Mouse (Mus musculus): ENCODE data around the gene Tnfrsf1a. TPM values are rescaled to one million over a fixed set of nuclear protein-coding genes. Genes with fewer than 3 reads are reported as not detected.

The Tnfrsf1a gene
- polyA plus RNA-seq, 1 experiment from 2014 or later = 12.1 TPM

DNA sequence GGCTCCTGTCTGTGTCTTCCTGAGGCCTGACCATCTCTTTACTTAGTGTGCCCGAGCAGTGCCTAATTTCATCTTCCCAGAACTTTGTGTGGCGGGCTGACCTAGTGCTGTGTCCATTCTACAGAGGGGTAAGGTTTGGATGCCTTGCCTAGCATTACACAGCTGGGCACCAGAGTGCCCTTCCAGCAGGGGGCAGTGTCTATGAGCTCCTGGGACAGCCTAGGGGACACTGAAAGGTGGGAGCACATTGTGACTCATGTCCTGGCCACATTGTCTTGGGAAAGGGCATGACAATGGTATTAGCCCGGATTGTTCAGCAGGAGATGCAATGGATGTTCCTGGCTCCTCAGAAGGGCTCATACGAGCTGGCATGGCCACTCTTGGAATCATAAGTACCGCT, 20.9 kb upstream of the Tnfrsf1a start:
- no peak for ATAC-seq
- WGBS = 82% methylated on average over 5 of the region's 5 CpGs
- H3K4me2 ChIP-seq (replicated peaks) = no peak overlapping the region
- H3K4me3 ChIP-seq (replicated peaks) = no peak overlapping the region
- H3K27ac ChIP-seq = no peak overlapping the region
- peaks cover 8% of the 10 kb centered on the region; the same call in 1 of the 2 replicates for H3K27me3 ChIP-seq
- no peaks in the 10 kb centered on the region for H3K36me3 ChIP-seq
- H3K9ac ChIP-seq (replicated peaks) = no peak overlapping the region
- peaks cover 6% of the 10 kb centered on the region; the same call in 1 of the 2 replicates for H3K4me1 ChIP-seq (replicated peaks)
- no peaks in the 10 kb centered on the region for H3K9me3 ChIP-seq

DNA sequence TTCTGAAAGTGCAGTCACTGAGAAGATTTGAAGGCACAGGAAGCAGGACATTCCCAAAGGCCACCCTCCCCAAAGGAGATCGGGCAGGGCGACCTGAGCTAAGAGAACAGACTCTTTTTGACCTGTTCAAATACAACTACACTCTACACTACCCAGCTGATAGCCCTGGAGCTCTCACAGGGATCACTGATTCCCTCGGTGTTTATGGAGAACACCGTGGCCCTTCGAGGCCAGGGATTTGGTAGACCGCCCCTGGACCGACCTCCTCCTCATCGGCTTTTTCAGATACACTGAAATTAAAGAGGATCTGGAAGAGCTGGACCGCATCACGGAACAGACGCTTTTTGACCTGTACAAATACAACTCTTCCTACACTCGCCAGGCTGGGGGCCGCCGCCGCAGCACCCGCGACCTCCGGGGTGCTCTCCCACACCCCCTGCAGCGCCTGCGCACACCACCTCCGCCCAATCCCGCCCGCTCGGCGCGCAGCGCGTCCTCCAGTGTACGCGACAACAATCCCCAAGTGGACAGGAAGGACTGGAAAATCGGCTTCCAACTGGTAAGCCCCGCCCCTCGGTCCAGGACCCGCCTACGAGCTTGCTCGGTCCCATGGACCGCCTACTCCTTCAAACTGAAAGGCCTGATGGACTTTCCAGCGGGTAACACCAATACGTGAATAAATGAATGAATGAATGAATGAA, 18.4 kb upstream of the Tnfrsf1a start:
- Histone ChIP-seq H3K9me3 (no peaks in the 10 kb centered on the region), H3K4me1 (replicated peaks) (peaks cover 6% of the 10 kb centered on the region; the same call in 1 of the 2 replicates), H3K36me3 (no peaks in the 10 kb centered on the region), H3K4me2 (replicated peaks) (peak overlapping the region; percentile 84), H3K27me3 (peaks cover 5% of the 10 kb centered on the region; the same call in 1 of the 2 replicates), H3K9ac (replicated peaks) (peak overlapping the region; percentile 71), H3K27ac (no peak overlapping the region), H3K4me3 (replicated peaks) (peak overlapping the region; percentile 53)
- WGBS = 1% methylated on average over 39 of the region's 39 CpGs
- ATAC-seq = peak; percentile 86

DNA sequence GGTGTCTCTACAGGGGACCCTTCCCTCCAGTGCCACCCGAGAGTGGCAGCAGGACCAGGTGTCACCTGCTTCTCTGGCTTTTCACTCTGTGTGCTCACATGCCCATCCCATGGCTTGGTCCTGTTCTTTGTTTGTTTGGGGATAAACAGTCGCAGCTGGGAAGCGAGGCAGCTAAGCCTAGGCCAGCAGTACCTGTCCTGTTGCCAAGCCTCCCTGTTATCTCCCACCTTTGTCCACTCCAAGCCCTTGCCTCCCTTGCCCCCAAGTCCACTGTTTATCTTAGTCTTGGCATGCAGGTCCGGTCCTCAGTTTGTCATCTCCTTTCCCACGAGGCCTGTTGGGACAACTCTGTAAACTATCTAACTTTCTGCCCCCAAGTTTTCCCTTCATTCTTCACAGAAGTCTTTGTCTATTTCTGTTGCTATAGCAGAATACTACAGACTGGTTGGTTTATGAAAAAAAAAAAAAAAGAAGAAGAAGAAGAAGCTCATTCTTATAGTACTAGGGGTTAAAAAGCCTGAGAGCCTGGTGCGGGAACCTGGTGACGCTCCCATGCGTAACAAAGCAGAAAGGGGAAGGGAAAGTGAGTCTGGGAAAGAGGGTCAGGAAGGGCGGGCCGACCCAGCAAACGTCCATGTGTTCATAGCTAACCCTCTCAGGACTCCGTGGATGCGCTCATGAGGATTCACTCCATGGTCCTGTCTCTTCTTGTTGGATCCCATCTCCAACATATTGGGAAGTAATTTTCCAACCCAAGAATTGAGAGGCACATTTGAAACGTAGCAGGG, 15.9 kb upstream of the Tnfrsf1a start:
- no peaks in the 10 kb centered on the region for H3K9me3 ChIP-seq
- no peak overlapping the region for H3K9ac ChIP-seq (replicated peaks)
- H3K4me2 ChIP-seq (replicated peaks) = no peak overlapping the region
- no peaks in the 10 kb centered on the region for H3K36me3 ChIP-seq
- peaks cover 6% of the 10 kb centered on the region; the same call in 1 of the 2 replicates for H3K4me1 ChIP-seq (replicated peaks)
- peaks cover 5% of the 10 kb centered on the region; the same call in 1 of the 2 replicates for H3K27me3 ChIP-seq
- WGBS = 77% methylated on average over 14 of the region's 14 CpGs
- H3K27ac ChIP-seq = no peak overlapping the region
- no peak for ATAC-seq
- H3K4me3 ChIP-seq (replicated peaks) = no peak overlapping the region

DNA sequence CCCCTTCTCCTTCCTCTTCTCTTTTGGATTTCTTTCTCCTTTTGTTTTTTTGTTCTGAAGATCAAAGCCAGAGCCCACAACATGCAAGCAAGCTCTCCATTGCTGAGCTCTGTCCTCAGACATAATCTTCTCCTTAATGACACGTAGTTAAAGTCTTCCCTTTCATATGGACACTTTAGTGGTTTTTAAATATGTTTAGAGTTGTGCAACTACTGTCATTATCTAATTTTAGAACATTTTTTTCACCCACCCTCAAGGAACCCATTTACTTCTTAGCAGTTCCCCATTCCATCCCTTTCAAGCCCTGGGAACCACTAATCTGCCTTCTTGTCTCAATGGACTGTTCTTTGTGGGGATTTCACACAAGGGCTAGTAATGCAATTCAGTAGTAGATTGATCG, 14.8 kb upstream of the Tnfrsf1a start:
- 53% methylated on average over 2 of the region's 2 CpGs for WGBS
- H3K4me2 ChIP-seq (replicated peaks) = no peak overlapping the region
- H3K36me3 ChIP-seq = no peaks in the 10 kb centered on the region

DNA sequence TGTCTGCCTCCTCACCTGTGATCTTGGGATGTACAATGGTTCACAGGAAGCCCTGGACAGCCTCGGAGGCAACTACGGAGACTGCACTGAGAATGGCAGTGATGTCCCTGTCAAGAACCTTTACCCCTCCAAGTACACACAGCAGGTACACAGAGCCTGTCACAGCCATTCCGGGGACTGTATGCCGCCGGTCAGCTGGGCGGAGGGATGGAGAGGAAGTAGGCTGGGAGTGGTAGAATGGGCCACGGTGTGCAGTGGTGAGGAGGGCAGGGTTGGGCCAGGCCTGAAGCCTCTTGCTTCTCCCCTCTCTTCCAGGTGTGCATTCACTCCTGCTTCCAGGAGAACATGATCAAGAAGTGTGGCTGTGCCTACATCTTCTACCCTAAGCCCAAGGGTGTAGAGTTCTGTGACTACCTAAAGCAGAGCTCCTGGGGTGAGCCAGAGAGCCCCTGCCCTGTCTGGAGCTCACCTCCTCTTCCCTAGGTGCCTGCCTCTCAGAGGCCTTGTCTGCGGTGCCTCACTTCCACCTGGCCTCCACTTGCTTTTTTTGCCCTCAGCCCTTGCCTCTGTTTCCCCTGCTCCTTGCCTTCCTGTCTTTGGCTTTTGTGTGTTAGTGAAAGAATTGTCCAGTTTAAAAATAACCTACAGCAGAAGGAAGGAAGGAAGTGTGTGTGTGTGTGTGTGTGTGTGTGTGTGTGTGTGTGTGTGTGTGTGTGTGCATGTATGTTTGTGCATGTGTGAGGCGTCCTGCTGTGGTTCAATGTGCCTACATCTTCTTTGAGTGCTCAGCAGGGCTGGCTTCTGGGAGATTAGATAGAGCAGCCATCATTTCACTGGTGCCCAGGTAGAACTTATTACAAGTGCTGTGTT, 10.1 kb upstream of the Tnfrsf1a start:
- H3K4me3 ChIP-seq (replicated peaks) = no peak overlapping the region
- WGBS = 77% methylated on average over 9 of the region's 9 CpGs
- H3K4me1 ChIP-seq (replicated peaks) = no peaks in the 10 kb centered on the region
- H3K4me2 ChIP-seq (replicated peaks) = no peak overlapping the region
- H3K27me3 ChIP-seq = no peaks in the 10 kb centered on the region
- H3K9me3 ChIP-seq = no peaks in the 10 kb centered on the region
- ATAC-seq = no peak
- no peak overlapping the region for H3K27ac ChIP-seq
- H3K36me3 ChIP-seq = no peaks in the 10 kb centered on the region
- H3K9ac ChIP-seq (replicated peaks) = no peak overlapping the region

More for the DNA sequence above, 14.8 kb upstream of the Tnfrsf1a start:
- H3K9me3 ChIP-seq = no peaks in the 10 kb centered on the region
- peaks cover 6% of the 10 kb centered on the region; the same call in 1 of the 2 replicates for H3K4me1 ChIP-seq (replicated peaks)
- H3K27me3 ChIP-seq = peaks cover 5% of the 10 kb centered on the region; the same call in 1 of the 2 replicates
- no peak overlapping the region for H3K4me3 ChIP-seq (replicated peaks)
- ATAC-seq = no peak
- no peak overlapping the region for H3K27ac ChIP-seq
- no peak overlapping the region for H3K9ac ChIP-seq (replicated peaks)

DNA sequence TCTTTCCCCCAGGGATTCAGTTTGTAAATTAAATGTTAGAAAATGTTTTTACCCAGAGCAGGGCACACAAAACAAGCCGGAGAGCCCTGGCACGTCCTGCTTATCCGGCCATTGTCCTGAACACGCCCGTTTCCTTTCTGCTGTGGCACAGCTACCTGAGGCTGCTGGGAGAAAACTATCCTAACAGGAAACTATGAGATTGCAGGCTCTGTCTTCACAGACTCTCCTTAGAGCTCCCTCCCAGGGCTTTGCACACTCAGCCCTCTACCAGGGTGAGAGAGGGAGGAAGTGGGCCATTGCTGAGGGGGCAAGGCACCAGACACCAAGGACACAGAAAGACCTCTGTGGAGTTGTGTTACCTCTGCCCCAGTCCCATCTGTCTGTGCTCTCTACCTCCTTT, 8.9 kb upstream of the Tnfrsf1a start:
- H3K4me2 ChIP-seq (replicated peaks) = no peak overlapping the region
- ATAC-seq = no peak
- no peak overlapping the region; the same call in 1 of the 2 replicates for H3K27ac ChIP-seq

DNA sequence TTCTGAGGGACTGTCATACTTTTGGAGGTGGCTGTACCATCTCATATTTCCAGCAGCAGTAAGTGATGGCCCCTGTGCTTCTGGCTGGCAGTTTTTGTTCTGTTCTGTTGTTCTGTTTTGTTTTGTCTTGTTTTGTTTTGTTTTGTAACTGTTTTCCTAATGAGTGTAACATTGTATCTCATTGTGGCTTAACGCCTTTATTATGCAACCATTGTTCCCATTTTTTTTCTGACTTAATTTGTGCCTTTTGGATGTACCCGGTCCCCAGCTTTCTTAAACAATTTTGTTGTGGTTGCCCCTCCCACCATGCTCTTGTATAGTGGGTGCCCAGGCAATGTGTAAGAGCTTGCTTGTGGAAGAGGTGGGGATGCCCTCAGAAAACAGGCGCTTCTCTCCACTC, 7.0 kb upstream of the Tnfrsf1a start:
- no peaks in the 10 kb centered on the region for H3K9me3 ChIP-seq

More for the DNA sequence above, 8.9 kb upstream of the Tnfrsf1a start:
- no peak overlapping the region for H3K4me3 ChIP-seq (replicated peaks)
- H3K9ac ChIP-seq (replicated peaks) = no peak overlapping the region
- H3K4me1 ChIP-seq (replicated peaks) = no peaks in the 10 kb centered on the region
- H3K36me3 ChIP-seq = no peaks in the 10 kb centered on the region
- no peaks in the 10 kb centered on the region for H3K27me3 ChIP-seq
- H3K9me3 ChIP-seq = no peaks in the 10 kb centered on the region
- 81% methylated on average over 5 of the region's 5 CpGs for WGBS

DNA sequence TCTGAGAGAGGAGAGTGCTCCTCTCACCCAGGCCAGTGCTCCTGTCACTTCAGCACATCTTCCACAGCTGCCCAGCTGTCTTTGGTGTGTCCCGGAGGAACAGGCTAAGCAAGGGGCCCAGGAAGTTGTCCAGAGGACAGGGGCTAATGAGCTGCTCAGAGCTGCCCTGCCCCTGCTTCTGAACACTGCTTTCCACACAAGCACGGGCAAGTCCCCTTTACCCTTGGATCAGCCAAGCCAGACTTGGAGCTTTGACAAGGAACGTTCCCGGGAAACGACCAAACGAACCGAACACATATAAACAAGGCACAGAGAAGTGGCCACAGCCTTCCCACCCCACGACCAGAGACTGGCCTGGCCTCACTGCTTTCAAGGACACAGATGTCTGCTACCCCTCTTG, 5.1 kb upstream of the Tnfrsf1a start:
- Histone ChIP-seq H3K27me3 (peaks cover 10% of the 10 kb centered on the region), H3K4me1 (replicated peaks) (peaks cover 3% of the 10 kb centered on the region), H3K4me2 (replicated peaks) (no peak overlapping the region), H3K27ac (no peak overlapping the region), H3K4me3 (replicated peaks) (no peak overlapping the region), H3K9me3 (no peaks in the 10 kb centered on the region), H3K36me3 (no peaks in the 10 kb centered on the region), H3K9ac (replicated peaks) (no peak overlapping the region)
- 60% methylated on average over 8 of the region's 8 CpGs for WGBS
- no peak for ATAC-seq

More for the DNA sequence above, 7.0 kb upstream of the Tnfrsf1a start:
- no peak overlapping the region for H3K4me2 ChIP-seq (replicated peaks)
- no peak overlapping the region for H3K27ac ChIP-seq
- H3K4me1 ChIP-seq (replicated peaks) = no peaks in the 10 kb centered on the region
- no peak overlapping the region for H3K9ac ChIP-seq (replicated peaks)
- H3K36me3 ChIP-seq = no peaks in the 10 kb centered on the region
- WGBS = 61% methylated on average over 3 of the region's 3 CpGs
- no peaks in the 10 kb centered on the region for H3K27me3 ChIP-seq
- no peak overlapping the region for H3K4me3 ChIP-seq (replicated peaks)
- no peak for ATAC-seq

DNA sequence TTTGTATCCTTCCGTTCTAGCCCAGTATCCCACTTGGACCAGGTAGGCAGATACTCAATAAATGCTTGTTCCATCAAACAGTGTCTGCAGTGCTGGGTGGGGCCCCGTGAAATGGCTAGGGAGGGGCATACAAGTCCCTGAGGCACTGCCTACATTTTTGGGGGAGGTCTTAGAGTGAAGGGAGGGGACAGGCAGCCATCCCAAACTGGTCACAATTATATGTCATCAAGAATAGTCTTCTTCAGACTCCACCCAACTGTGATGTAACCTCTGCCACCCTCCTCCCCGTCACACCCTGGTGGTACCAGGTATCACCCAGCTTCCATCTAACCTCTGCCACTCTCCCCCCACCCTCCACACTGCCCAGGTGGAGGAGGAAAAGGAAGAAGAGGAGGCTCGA, 4.3 kb upstream of the Tnfrsf1a start:
- Histone ChIP-seq H3K9me3 (no peaks in the 10 kb centered on the region), H3K36me3 (no peaks in the 10 kb centered on the region), H3K4me3 (replicated peaks) (no peak overlapping the region), H3K27me3 (peaks cover 11% of the 10 kb centered on the region), H3K4me1 (replicated peaks) (peaks cover 11% of the 10 kb centered on the region), H3K9ac (replicated peaks) (no peak overlapping the region), H3K27ac (no peak overlapping the region), H3K4me2 (replicated peaks) (no peak overlapping the region)
- WGBS = 63% methylated on average over 4 of the region's 4 CpGs
- ATAC-seq = no peak

DNA sequence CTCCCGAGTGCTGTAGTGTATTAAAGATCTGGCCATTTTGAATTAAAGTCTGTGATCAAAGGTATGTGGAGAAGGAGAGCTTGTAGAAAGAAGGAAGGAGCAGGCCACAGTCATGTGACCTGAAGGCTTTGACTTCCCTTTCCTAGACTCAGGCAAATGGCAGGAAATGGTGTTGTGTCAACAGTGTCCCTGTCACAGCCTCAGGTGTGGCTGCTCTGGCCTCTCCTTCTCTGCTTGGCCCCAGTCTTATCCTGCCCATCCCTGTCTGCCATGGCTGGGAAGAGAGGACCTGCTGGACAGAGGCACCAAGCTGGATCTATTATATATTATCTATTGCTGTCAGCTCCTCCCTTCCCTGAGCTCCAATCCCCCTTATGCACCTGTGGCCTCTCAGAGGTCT, 3.5 kb upstream of the Tnfrsf1a start:
- H3K4me2 ChIP-seq (replicated peaks) = no peak overlapping the region
- ATAC-seq = no peak
- H3K27ac ChIP-seq = no peak overlapping the region
- WGBS = 59% methylated on average over 1 of the region's 1 CpGs
- H3K27me3 ChIP-seq = peaks cover 11% of the 10 kb centered on the region
- no peak overlapping the region for H3K9ac ChIP-seq (replicated peaks)
- peaks cover 18% of the 10 kb centered on the region for H3K4me1 ChIP-seq (replicated peaks)
- H3K4me3 ChIP-seq (replicated peaks) = no peak overlapping the region
- no peaks in the 10 kb centered on the region for H3K9me3 ChIP-seq
- no peaks in the 10 kb centered on the region for H3K36me3 ChIP-seq

DNA sequence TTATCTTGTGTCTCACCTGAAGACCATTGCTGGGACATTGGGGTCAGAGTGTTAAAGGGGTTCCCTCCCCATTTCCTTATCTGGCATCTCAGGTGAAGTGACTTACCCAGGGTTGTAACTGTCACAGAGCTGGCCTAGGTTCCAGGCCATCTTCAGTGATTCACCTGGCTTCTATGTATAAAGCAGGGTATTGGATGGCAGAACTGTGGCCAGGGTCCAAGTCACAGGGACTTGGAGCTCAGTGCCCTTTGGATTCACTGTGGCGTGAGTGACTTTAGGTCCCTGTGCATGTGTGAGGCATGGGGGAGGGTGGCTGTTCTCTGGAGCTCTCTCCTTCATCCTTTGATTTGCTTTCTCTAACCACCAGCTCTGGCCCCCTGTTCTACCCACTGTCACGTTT, 3.1 kb upstream of the Tnfrsf1a start:
- ATAC-seq = no peak
- Histone ChIP-seq H3K4me3 (replicated peaks) (no peak overlapping the region), H3K36me3 (no peaks in the 10 kb centered on the region), H3K9me3 (no peaks in the 10 kb centered on the region), H3K9ac (replicated peaks) (no peak overlapping the region), H3K4me1 (replicated peaks) (peaks cover 22% of the 10 kb centered on the region), H3K27ac (no peak overlapping the region), H3K4me2 (replicated peaks) (no peak overlapping the region), H3K27me3 (peaks cover 11% of the 10 kb centered on the region)
- WGBS = 50% methylated on average over 2 of the region's 2 CpGs
